Mouse (Mus musculus): Measurements from ENCODE around the gene Tnf.

DNA sequence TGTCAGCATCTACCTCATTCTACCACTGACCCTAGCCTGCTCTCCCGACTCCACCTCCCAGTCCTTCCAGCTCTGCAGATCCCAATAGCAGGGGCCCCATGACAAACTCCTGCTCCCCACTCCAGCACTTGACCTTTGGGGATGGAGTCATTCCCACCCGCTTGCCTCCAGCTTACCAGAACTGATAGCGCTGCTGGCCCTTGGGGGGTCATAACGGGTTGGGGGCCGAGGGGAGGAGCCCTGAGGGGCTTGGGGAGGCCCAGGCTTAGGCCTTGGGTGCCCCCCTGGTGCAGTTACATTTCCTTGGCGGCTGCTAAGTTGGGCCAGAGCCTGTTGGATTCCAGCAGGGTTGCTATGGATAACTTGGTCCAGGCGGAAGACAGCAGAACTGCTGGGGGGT is 47.2 kb downstream of the Tnf start:
- TF ChIP-seq CTCF (conservative IDR thresholded peaks at IDR 0.05; ENCODE audit: low read length) (no peak), POU5F1 (IDR thresholded peaks at IDR 0.05; ENCODE audit: borderline replicate concordance, low read length) (no peak)

All from E14TG2a.4 (cell line).